Mouse (Mus musculus) spleen, adult 2 months (tissue): ENCODE measurements at regions not wholly inside any gene's neighbourhood (a gene's known extent, or its start where the extent isn't known, plus 50 kb on each side); places are given as distances from the start of the nearest gene placed in this dataset.

Experiments used
- DNase-seq, 2 experiments: peaks; one replicate each; pipeline versions ENCODE4 v3.0.0 to v3.0.0-alpha.2; 2012 to 2021; ENCODE audit warnings: low spot score in 2 of 2, low read depth in 1 of 2
- H3K27ac ChIP-seq: fragments of 200-500 bp; 2 replicates; pipeline ENCODE4 v1.5.1; 2012; ENCODE audit warnings: low read length, inconsistent platforms; ENCODE audit not compliant: insufficient read depth
- H3K27me3 ChIP-seq: fragments of 200-500 bp; 2 replicates; pipeline ENCODE4 v1.6.1; 2012; ENCODE audit warnings: mild to moderate bottlenecking, moderate library complexity, low read length, inconsistent platforms; ENCODE audit not compliant: control insufficient read depth, insufficient read depth
- H3K36me3 ChIP-seq: fragments of 200-500 bp; 2 replicates; pipeline ENCODE4 v1.6.1; 2012; ENCODE audit warnings: mild to moderate bottlenecking, low read length, inconsistent platforms; ENCODE audit not compliant: control insufficient read depth, insufficient read depth
- H3K4me1 ChIP-seq: fragments of 200-500 bp; 2 replicates; pipeline ENCODE4 v1.6.1; 2011; ENCODE audit warnings: inconsistent platforms; ENCODE audit not compliant: control insufficient read depth, insufficient read depth, insufficient read length
- H3K4me3 ChIP-seq: fragments of 200-500 bp; 2 replicates; pipeline ENCODE4 v1.5.1; 2011; ENCODE audit warnings: mild to moderate bottlenecking, inconsistent platforms; ENCODE audit not compliant: insufficient read depth, insufficient read length; ENCODE audit errors: extremely low read depth
- CTCF ChIP-seq: fragments of 200-500 bp; IDR thresholded peaks from 2 replicates; pipeline ENCODE4 v1.5.1; 2011; ENCODE audit warnings: mild to moderate bottlenecking, inconsistent platforms; ENCODE audit not compliant: insufficient read depth, insufficient read length, insufficient replicate concordance; ENCODE audit errors: extremely low read depth
- POLR2A ChIP-seq: fragments of 200-500 bp; IDR thresholded peaks from 2 replicates; pipeline ENCODE4 v1.6.1; 2011; ENCODE audit warnings: low read depth, low read length, inconsistent platforms
- WGBS: fragments of 180-500 bp; shearing (Covaris S2); methylation state at CpG from one replicate; pipeline ENCODE4 v1.1.7; 2018; 5-methylcytosine and 5-hydroxymethylcytosine counted together

DNA sequence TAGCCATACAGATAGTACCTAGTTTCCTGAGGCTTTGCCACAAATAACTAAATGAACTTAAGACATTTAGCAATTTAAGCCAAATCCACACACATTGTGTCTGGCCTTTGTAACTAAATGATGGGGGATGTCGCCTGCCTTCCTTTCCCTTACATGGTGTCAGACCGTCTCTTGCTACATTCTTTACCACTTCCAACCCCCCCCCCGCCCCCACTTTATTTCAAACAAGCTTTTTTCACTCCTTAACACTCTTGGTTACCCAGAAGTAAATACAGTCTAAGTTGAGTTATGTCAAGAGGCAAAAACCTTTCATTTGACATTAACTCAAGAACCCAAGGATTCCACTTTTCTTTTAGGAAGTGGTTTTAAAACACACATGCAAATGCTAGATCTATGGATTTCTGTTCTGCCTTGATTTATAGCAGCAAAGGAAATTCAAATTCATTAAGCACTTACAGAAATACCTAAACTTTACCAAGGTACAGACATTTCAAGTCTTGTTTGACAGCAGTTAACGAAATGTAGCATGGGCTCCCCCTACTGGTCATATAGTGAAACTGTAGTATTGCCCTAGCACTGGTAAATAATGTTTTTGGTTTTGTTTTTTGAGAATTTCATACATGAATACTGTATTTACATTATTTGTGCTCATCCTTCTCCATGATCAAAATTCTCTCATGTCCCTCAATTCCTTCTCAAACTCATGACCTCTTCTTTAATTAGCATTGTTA lies 80.8 kb downstream of the Avpr1a start:
- Histone ChIP-seq H3K27ac (no peak overlapping the region), H3K4me1 (no peaks in the 10 kb centered on the region), H3K36me3 (no peaks in the 10 kb centered on the region), H3K4me3 (no peak overlapping the region), H3K27me3 (no peaks in the 10 kb centered on the region)
- TF ChIP-seq POLR2A, result no peak
- no peak for TF ChIP-seq CTCF
- peak in 1 of 2 experiments; percentile 19 for DNase-seq
- 33% methylated on average over 4 of the region's 4 CpGs for WGBS

DNA sequence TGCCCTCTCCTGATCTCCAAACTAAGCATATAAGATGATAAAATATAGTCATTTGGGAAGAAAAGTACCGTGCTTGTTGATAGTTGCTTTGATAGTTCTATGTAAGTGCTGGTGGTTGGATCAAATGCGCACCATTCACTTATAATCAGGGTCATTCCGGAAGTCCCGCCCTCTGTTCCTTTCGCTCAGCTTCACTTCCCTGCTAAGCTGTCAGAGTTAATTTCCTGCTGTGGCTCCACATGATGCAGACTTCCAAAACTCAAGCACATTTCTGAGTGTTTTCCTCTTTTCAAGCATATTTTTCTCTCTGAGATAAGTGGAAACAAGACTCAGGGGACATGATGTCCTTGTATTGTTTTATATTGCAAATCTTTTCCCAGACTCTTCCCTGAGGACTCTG lies 86.4 kb downstream of the Avpr1a start:
- no peaks in the 10 kb centered on the region for H3K4me1 ChIP-seq
- H3K27ac ChIP-seq, result no peak overlapping the region
- no peak for DNase-seq
- no peak overlapping the region for H3K4me3 ChIP-seq
- no peaks in the 10 kb centered on the region for H3K27me3 ChIP-seq
- no peaks in the 10 kb centered on the region for H3K36me3 ChIP-seq
- TF ChIP-seq CTCF, result no peak
- no peak for TF ChIP-seq POLR2A
- WGBS, result 84% methylated on average over 5 of the region's 5 CpGs

DNA sequence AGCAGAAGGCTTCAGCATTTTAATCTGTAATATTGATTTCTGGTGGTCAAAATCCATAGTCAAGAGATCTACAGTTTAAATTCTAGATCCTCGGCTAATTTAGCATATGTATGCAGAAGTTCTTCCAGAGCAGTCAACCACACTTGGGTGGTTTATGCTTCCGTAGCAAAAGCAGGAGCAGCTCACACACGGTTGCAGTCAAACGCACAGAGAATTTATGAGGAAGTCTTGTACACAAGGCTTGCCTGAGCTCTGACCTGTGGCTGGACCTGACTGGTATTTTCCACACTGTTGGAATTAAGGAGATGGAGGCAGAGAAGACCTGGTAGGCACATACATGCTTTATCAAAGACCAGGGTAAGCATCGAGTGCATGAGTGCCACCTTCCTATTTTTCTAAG lies 86.8 kb downstream of the Avpr1a start:
- TF ChIP-seq CTCF (no peak), POLR2A (no peak)
- no peak for DNase-seq
- WGBS, result 16% methylated on average over 5 of the region's 5 CpGs
- no peaks in the 10 kb centered on the region for H3K4me1 ChIP-seq
- no peaks in the 10 kb centered on the region for H3K36me3 ChIP-seq
- no peak overlapping the region for H3K27ac ChIP-seq
- H3K4me3 ChIP-seq, result no peak overlapping the region
- no peaks in the 10 kb centered on the region for H3K27me3 ChIP-seq

DNA sequence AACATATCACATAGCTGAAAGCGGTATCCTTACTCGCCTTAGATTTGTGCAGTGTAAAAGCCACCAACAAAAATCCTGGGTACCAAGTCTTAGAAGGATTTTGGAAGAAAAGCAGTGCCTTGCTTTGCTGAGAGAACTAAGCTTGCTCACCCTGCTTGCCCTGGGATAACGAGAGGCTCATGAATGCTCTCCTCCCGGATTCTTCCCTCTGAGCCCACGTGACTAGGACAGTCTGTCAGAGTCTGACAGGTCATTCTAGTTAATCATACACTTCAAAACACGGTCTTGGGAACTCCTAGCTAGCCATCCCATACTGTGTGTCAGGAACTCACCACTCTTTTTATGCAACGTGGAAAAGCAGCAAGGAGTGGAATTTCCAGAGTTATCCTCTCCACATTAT lies 91.4 kb downstream of the Avpr1a start:
- H3K4me1 ChIP-seq, result no peaks in the 10 kb centered on the region
- H3K4me3 ChIP-seq, result no peak overlapping the region
- no peaks in the 10 kb centered on the region for H3K36me3 ChIP-seq
- 79% methylated on average over 7 of the region's 7 CpGs for WGBS
- TF ChIP-seq CTCF (no peak), POLR2A (no peak)
- no peak overlapping the region for H3K27ac ChIP-seq
- no peaks in the 10 kb centered on the region for H3K27me3 ChIP-seq
- DNase-seq, result no peak

DNA sequence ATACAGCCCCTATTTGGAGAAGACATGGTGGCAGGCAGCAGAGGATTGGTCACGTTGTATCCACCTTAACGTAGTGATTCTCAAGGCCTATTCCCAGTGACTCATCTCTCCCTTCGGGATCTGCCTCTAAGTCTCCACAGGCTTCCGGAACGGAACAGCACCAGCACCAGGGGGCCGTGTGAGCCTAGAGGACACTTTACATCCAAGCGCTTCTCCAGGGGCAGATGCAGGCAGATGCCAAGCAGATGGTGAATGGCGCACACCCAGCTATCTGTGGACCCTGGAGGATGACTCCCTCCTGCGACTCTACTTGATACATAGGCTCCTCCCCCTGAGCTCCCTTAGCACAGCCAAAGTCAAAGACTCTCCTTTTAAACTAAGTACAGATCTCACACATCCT lies 94.3 kb downstream of the Avpr1a start:
- Histone ChIP-seq H3K4me3 (no peak overlapping the region), H3K4me1 (no peaks in the 10 kb centered on the region), H3K27me3 (no peaks in the 10 kb centered on the region), H3K27ac (no peak overlapping the region), H3K36me3 (no peaks in the 10 kb centered on the region)
- no peak for TF ChIP-seq CTCF
- 90% methylated on average over 9 of the region's 9 CpGs for WGBS
- DNase-seq, result no peak

DNA sequence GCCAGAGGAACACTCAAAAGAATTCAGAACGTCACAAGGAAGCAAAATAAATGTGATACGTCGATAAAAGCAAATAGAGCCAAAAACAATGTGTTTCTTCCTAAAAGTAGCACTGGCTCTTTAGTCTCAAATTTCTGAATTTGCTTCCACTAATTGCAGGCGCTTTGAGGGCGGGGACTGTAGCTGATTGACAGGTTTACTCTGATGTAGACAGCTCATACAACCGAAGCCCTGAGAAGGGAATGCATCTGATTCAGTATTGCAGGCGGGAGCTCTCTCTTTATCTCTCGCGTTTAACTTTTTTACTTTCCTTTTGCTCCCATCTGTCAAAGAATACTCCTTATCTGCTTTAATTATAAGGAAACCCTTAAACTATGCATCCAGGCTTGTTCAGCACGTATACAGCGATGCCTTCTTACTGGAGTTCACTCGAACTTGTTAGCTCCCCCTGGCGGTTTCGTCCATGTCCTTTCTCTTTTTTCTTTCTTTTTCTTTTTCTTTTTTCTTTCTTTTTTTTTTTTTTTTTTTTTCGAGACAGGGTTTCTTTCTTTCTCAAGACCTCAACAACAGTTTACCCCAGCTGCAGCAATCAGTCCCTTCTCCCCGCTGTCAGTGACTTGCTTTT lies 95.9 kb downstream of the Avpr1a start:
- DNase-seq, result peak; percentile 18 to 27
- no peak overlapping the region for H3K4me3 ChIP-seq
- TF ChIP-seq CTCF (no peak; the same call in 1 of the 2 replicates), POLR2A (no peak)

DNA sequence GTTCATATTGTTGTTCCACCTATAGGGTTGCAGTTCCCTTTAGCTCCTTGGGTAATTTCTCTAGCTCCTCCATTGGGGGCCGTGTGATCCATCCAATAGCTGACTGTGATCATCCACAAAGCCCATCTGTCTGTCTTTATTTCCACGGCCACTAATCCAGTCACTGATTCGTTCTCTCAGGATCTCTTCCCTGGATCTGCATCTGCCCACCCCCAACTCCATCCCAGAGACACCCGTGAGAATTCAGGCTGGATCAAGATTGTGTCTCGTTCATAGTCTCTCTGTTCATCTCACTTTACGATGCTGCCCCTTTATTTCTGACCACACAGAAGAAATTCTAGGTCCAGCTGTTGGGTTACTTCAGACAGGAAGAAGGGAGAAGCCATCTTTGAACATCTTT lies 96.7 kb downstream of the Avpr1a start:
- no peak overlapping the region for H3K27ac ChIP-seq
- H3K4me1 ChIP-seq, result no peaks in the 10 kb centered on the region
- H3K27me3 ChIP-seq, result no peaks in the 10 kb centered on the region
- TF ChIP-seq POLR2A (no peak), CTCF (no peak)
- DNase-seq, result no peak
- 95% methylated on average over 6 of the region's 6 CpGs for WGBS
- no peaks in the 10 kb centered on the region for H3K36me3 ChIP-seq
- H3K4me3 ChIP-seq, result no peak overlapping the region

More for the DNA sequence above, 95.9 kb downstream of the Avpr1a start:
- Histone ChIP-seq H3K4me1 (no peaks in the 10 kb centered on the region), H3K27ac (no peak overlapping the region), H3K27me3 (no peaks in the 10 kb centered on the region), H3K36me3 (no peaks in the 10 kb centered on the region)
- WGBS, result 20% methylated on average over 16 of the region's 16 CpGs
